Mouse (Mus musculus) splenic B cell, adult 2 months (primary cell): ENCODE data around the gene Pigz.
"Not testable (repeated sequence)": the region's sequence is repeated elsewhere in the genome, so short reads cannot be mapped to it uniquely, and the experiment has no call there.

Source experiments
- DNase-seq: peaks from one replicate; pipeline ENCODE4 v3.0.0-alpha.2; 2011; ENCODE audit warnings: low read depth, low spot score
- H3K27me3 ChIP-seq: 2 replicates; pipeline ENCODE4 v1.6.1; 2012; ENCODE audit warnings: mild to moderate bottlenecking, low read length, moderate library complexity, mixed read lengths; ENCODE audit not compliant: control insufficient read depth, poor library complexity, insufficient read depth, severe bottlenecking
- H3K36me3 ChIP-seq: 2 replicates; pipeline ENCODE4 v1.6.1; 2012; ENCODE audit warnings: mild to moderate bottlenecking, low read length, moderate library complexity, mixed read lengths; ENCODE audit not compliant: control insufficient read depth, poor library complexity, insufficient read depth, severe bottlenecking

Pigz gene

GRCm38 (mm10) chr16:31944698-31945255 is 11.1 kb downstream of the Pigz start:
- no peak for DNase-seq
- no peaks in the 10 kb centered on the region for H3K27me3 ChIP-seq
- H3K36me3 ChIP-seq: no peaks in the 10 kb centered on the region

- DNase-seq: no peak
Observed at GRCm38 (mm10) chr16:31945372-31945771, 11.7 kb downstream of the Pigz start.

DNA sequence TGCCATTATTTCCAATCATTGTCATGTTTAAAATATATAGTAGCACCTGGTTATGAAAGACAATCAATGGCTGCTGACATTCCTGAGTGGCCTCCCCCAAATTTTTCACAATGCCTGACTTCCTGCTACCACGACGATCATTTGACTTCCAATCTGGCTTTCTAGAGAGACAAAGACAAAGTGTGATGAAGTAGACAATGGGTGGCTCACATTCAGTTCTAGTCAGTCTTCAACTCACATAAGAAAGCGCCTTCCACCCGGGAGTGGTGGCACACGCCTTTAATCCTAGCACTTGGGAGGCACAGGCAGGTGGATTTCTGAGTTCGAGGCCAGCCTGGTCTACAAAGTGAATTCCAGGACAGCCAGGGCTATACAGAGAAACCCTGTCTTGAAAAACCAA is 12.3 kb downstream of the Pigz start:
- DNase-seq, H3K36me3 ChIP-seq, H3K27me3 ChIP-seq: not testable (repeated sequence)

More at GRCm38 (mm10) chr16:31945372-31945771, 11.7 kb downstream of the Pigz start:
- Histone ChIP-seq H3K36me3 (no peaks in the 10 kb centered on the region), H3K27me3 (no peaks in the 10 kb centered on the region)

GRCm38 (mm10) chr16:31947333-31947732 is 13.7 kb downstream of the Pigz start:
- DNase-seq: peak; percentile 18
- no peaks in the 10 kb centered on the region for H3K27me3 ChIP-seq

DNA sequence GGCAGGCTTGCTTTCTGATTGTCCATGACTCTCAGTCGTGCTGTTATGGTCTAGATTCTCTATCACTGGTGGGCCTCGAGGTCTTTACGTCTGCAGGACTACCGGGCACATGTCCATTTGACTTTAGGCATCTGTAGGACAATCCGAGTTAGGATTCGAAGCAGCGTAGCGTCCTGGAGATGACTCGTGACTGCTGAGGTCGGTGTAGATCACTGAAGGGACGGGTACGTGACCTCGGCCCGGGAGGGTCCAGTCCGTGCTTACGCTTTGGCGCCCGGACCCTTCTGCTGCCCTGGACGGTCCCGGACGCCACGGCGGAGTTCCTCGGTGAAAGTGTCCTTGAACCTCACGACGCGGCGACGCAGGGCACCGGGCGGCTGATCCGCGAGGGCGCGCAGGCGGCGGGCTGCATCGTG is 14.3 kb downstream of the Pigz start:
- DNase-seq: no peak
- Histone ChIP-seq H3K27me3 (no peaks in the 10 kb centered on the region), H3K36me3 (0 out of 2 replicates have a peak, but pooled peaks cover 2% of the 10 kb centered on the region)

More at GRCm38 (mm10) chr16:31947333-31947732, 13.7 kb downstream of the Pigz start:
- 0 out of 2 replicates have a peak, but pooled peaks cover 2% of the 10 kb centered on the region for H3K36me3 ChIP-seq

DNA sequence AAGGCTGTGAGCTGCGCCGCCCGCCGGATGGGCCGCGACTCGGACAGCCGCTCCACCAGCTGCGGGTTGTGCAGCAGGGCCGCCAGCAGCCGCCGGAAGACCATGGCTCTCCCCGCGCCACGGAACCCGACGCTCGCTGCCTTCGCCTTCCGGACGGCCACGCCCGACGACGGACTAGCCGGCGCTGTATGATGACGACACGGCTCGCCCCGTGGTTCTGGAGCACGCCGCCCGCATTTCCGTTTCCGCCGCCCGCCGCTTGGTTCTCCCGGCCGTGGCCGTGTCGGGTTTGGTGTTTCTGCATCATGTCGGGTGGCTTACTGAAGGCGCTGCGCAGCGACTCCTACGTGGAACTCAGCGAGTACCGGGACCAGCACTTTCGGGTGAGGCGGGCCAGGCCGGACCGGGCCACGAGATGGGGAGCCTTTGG is 14.7 kb downstream of the Pigz start, which contains the start of the genes 0610012G03Rik and Ncbp2:
TSS of gene 0610012G03Rik (minus strand) at position 150 of the 430 bp plus-strand sequence.
TSS of gene Ncbp2 (plus strand) at position 169 of the 430 bp plus-strand sequence.
- Histone ChIP-seq H3K36me3 (0 out of 2 replicates have a peak, but pooled peaks cover 2% of the 10 kb centered on the region), H3K27me3 (no peaks in the 10 kb centered on the region)
- peak; percentile 95 for DNase-seq

- DNase-seq: no peak
- Histone ChIP-seq H3K36me3 (peaks cover 11% of the 10 kb centered on the region), H3K27me3 (no peaks in the 10 kb centered on the region)
Observed at GRCm38 (mm10) chr16:31963224-31963623, 29.6 kb downstream of the Pigz start.

GRCm38 (mm10) chr16:31975258-31975657 is 41.6 kb downstream of the Pigz start:
- H3K27me3 ChIP-seq: no peaks in the 10 kb centered on the region
- no peak for DNase-seq
- H3K36me3 ChIP-seq: peaks cover 12% of the 10 kb centered on the region

DNA sequence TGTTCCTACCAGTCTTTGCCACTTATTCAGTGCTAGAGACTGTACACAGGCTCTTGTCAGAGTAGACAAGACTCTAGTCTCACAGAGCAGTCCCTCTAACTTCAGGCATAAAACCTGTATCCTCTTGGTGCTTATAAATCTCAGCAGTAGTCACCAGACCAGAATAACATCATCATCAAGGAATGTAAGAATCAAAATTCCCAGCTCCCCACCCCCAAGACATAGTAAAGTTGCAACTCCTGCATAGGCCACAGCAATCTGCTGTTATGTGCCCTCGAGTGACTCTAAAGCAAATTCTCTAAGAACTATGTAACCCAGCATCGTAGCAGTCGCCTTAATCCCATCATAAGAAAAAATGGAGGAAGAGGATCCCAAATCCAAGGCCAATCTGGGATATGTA is 45.9 kb downstream of the Pigz start:
- Histone ChIP-seq H3K36me3 (peaks cover 17% of the 10 kb centered on the region), H3K27me3 (no peaks in the 10 kb centered on the region)
- no peak for DNase-seq

GRCm38 (mm10) chr16:31980946-31981345 is 47.3 kb downstream of the Pigz start:
- Histone ChIP-seq H3K36me3 (peaks cover 17% of the 10 kb centered on the region), H3K27me3 (no peaks in the 10 kb centered on the region)
- DNase-seq: no peak

DNA sequence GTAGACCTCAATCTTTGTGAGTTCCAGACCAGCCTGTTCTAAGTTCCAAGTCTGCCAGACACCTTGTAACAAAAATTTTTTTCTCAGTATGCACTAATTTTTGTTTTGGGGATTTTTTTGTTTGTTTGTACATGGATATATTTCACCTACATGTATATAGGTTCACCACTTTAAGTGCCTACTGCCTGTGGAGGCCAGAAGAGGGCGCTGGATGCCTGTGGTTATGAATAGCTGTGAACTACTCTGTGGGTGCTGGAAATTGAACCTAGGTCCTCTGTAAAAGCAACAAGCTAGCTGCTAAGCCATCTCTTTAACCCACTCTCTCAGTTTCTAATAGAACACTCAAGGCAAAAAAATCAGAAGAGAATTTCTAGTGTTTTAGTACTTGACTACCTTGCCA is 58.4 kb downstream of the Pigz start:
- Histone ChIP-seq H3K27me3 (no peaks in the 10 kb centered on the region), H3K36me3 (peaks cover 2% of the 10 kb centered on the region)
- peak; percentile 41 for DNase-seq

DNA sequence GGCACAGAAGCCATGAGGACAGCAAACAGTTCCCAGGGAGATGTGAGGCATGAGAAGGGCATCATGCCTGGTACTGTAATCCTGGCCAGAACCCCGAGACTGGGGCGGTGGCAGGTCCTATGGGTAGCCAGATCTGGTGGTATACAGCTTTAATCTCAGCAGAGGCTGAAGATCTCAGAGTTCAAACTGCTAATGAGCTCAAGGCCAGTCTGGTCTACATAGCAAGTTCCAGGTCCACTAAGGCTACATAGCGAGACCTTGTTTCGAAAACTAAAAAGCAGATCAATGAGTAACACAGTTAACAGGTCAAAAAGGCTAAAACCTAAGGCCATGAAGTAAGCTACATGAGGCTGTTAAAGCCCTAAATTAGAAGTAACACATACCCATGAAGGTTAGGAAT is 59.5 kb downstream of the Pigz start:
- Histone ChIP-seq H3K27me3 (no peaks in the 10 kb centered on the region), H3K36me3 (peaks cover 2% of the 10 kb centered on the region)
- DNase-seq: no peak

- no peaks in the 10 kb centered on the region for H3K27me3 ChIP-seq
- peaks cover 2% of the 10 kb centered on the region for H3K36me3 ChIP-seq
- DNase-seq: no peak
Observed at GRCm38 (mm10) chr16:31993946-31994345, 60.3 kb downstream of the Pigz start.
